Mouse (Mus musculus): ENCODE measurements at regions not wholly inside any gene's neighbourhood (a gene's known extent, or its start where the extent isn't known, plus 50 kb on each side); places are given as distances from the start of the nearest gene placed in this dataset.

- WGBS: 90% methylated on average over 1 of the region's 1 CpGs
- ATAC-seq (ENCODE audit: low FRiP score) (no peak), DNase-seq (ENCODE audit: low spot score) (peak; percentile 15)
- Histone ChIP-seq H3K9ac (replicated peaks; ENCODE audit: low read length, poor library complexity, severe bottlenecking) (no peak overlapping the region), H3K27me3 (ENCODE audit: insufficient read depth, low read length) (no peaks in the 10 kb centered on the region), H3K4me1 (ENCODE audit: insufficient read depth, low read length) (no peaks in the 10 kb centered on the region), H3K36me3 (ENCODE audit: insufficient read depth, low read length) (no peaks in the 10 kb centered on the region), H3K9me3 (ENCODE audit: low read length) (no peaks in the 10 kb centered on the region), H3K4me3 (ENCODE audit: low read depth, low read length) (no peak overlapping the region), H3K4me2 (ENCODE audit: low read depth, low read length, poor library complexity, severe bottlenecking) (no peak overlapping the region), H3K27ac (ENCODE audit: low read depth, low read length) (no peak overlapping the region)
- no peak for TF ChIP-seq CTCF (IDR thresholded peaks at IDR 0.05)
These were observed 641.1 kb upstream of the Nrxn1 start for GRCm38 (mm10) chr17:91733927-91734324.

GRCm38 (mm10) chr17:91733174-91733926, 640.5 kb upstream of the Nrxn1 start:
- Histone ChIP-seq H3K27ac (ENCODE audit: low read depth, low read length) (no peak overlapping the region), H3K27me3 (ENCODE audit: insufficient read depth, low read length) (no peaks in the 10 kb centered on the region), H3K9ac (replicated peaks; ENCODE audit: low read length, poor library complexity, severe bottlenecking) (no peak overlapping the region), H3K36me3 (ENCODE audit: insufficient read depth, low read length) (no peaks in the 10 kb centered on the region), H3K4me2 (ENCODE audit: low read depth, low read length, poor library complexity, severe bottlenecking) (no peak overlapping the region), H3K4me3 (ENCODE audit: low read depth, low read length) (no peak overlapping the region), H3K9me3 (ENCODE audit: low read length) (no peaks in the 10 kb centered on the region), H3K4me1 (ENCODE audit: insufficient read depth, low read length) (no peaks in the 10 kb centered on the region)
- ATAC-seq (ENCODE audit: low FRiP score): no peak
- 82% methylated on average over 2 of the region's 2 CpGs for WGBS
- TF ChIP-seq CTCF (IDR thresholded peaks at IDR 0.05): no peak
- DNase-seq (ENCODE audit: low spot score): no peak

GRCm38 (mm10) chr17:91710412-91710811, 617.5 kb upstream of the Nrxn1 start:
- H3K9ac ChIP-seq (replicated peaks; ENCODE audit: low read length, poor library complexity, severe bottlenecking): no peak overlapping the region
- ATAC-seq (ENCODE audit: low FRiP score): no peak
- no peak for TF ChIP-seq CTCF (IDR thresholded peaks at IDR 0.05)
- DNase-seq (ENCODE audit: low spot score): no peak
- no peaks in the 10 kb centered on the region for H3K27me3 ChIP-seq (ENCODE audit: insufficient read depth, low read length)
- H3K4me1 ChIP-seq (ENCODE audit: insufficient read depth, low read length): no peaks in the 10 kb centered on the region
- no peaks in the 10 kb centered on the region for H3K36me3 ChIP-seq (ENCODE audit: insufficient read depth, low read length)
- H3K4me3 ChIP-seq (ENCODE audit: low read depth, low read length): no peak overlapping the region
- H3K9me3 ChIP-seq (ENCODE audit: low read length): no peaks in the 10 kb centered on the region
- H3K4me2 ChIP-seq (ENCODE audit: low read depth, low read length, poor library complexity, severe bottlenecking): no peak overlapping the region
- no peak overlapping the region for H3K27ac ChIP-seq (ENCODE audit: low read depth, low read length)

GRCm38 (mm10) chr17:91691063-91691462, 598.2 kb upstream of the Nrxn1 start:
- TF ChIP-seq CTCF (IDR thresholded peaks at IDR 0.05): no peak
- WGBS: 83% methylated on average over 4 of the region's 4 CpGs
- Histone ChIP-seq H3K27me3 (ENCODE audit: insufficient read depth, low read length) (no peaks in the 10 kb centered on the region), H3K4me3 (ENCODE audit: low read depth, low read length) (no peak overlapping the region), H3K36me3 (ENCODE audit: insufficient read depth, low read length) (no peaks in the 10 kb centered on the region), H3K4me2 (ENCODE audit: low read depth, low read length, poor library complexity, severe bottlenecking) (no peak overlapping the region), H3K9me3 (ENCODE audit: low read length) (no peaks in the 10 kb centered on the region), H3K27ac (ENCODE audit: low read depth, low read length) (no peak overlapping the region), H3K9ac (replicated peaks; ENCODE audit: low read length, poor library complexity, severe bottlenecking) (no peak overlapping the region), H3K4me1 (ENCODE audit: insufficient read depth, low read length) (no peaks in the 10 kb centered on the region)
- DNase-seq (ENCODE audit: low spot score): no peak
- no peak for ATAC-seq (ENCODE audit: low FRiP score)

- Histone ChIP-seq H3K4me1 (ENCODE audit: insufficient read depth, low read length) (no peaks in the 10 kb centered on the region), H3K27me3 (ENCODE audit: insufficient read depth, low read length) (no peaks in the 10 kb centered on the region), H3K27ac (ENCODE audit: low read depth, low read length) (no peak overlapping the region), H3K4me2 (ENCODE audit: low read depth, low read length, poor library complexity, severe bottlenecking) (no peak overlapping the region), H3K9me3 (ENCODE audit: low read length) (no peaks in the 10 kb centered on the region), H3K9ac (replicated peaks; ENCODE audit: low read length, poor library complexity, severe bottlenecking) (no peak overlapping the region), H3K36me3 (ENCODE audit: insufficient read depth, low read length) (no peaks in the 10 kb centered on the region), H3K4me3 (ENCODE audit: low read depth, low read length) (no peak overlapping the region)
- ATAC-seq (ENCODE audit: low FRiP score) (no peak), DNase-seq (ENCODE audit: low spot score) (peak; percentile 5)
- no peak for TF ChIP-seq CTCF (IDR thresholded peaks at IDR 0.05)
These were observed 564.6 kb upstream of the Nrxn1 start for GRCm38 (mm10) chr17:91657449-91657848.

- Histone ChIP-seq H3K36me3 (ENCODE audit: insufficient read depth, low read length) (no peaks in the 10 kb centered on the region), H3K9me3 (ENCODE audit: low read length) (no peaks in the 10 kb centered on the region), H3K4me2 (ENCODE audit: low read depth, low read length, poor library complexity, severe bottlenecking) (no peak overlapping the region), H3K4me3 (ENCODE audit: low read depth, low read length) (no peak overlapping the region), H3K27ac (ENCODE audit: low read depth, low read length) (no peak overlapping the region), H3K27me3 (ENCODE audit: insufficient read depth, low read length) (no peaks in the 10 kb centered on the region), H3K4me1 (ENCODE audit: insufficient read depth, low read length) (no peaks in the 10 kb centered on the region), H3K9ac (replicated peaks; ENCODE audit: low read length, poor library complexity, severe bottlenecking) (no peak overlapping the region)
- no peak for TF ChIP-seq CTCF (IDR thresholded peaks at IDR 0.05)
- ATAC-seq (ENCODE audit: low FRiP score) (no peak), DNase-seq (ENCODE audit: low spot score) (peak; percentile 12)
These were observed 564.2 kb upstream of the Nrxn1 start for GRCm38 (mm10) chr17:91657036-91657435.

Measured in midbrain, postnatal 0 days (tissue).